Mouse (Mus musculus) liver, embryonic 13.5 days (tissue): ENCODE results near the gene Havcr1. TPM values are rescaled to one million over a fixed set of nuclear protein-coding genes. Genes with fewer than 3 reads are reported as not detected.

Source experiments
- polyA plus RNA-seq: library from polyadenylated mRNA; unstranded; fragments of >200 nt; fragmentation: Nextera tagmentation; extraction: Ambion mirVana; gene quantifications from 2 replicates; pipeline ENCODE4 v1.2.1, GENCODE M21; 2015

Havcr1 gene
- polyA plus RNA-seq, 1 experiment from 2014 or later = not detected

Other genes starting within 250 kb of the Havcr1 start
- not detected in 2 replicates for gene Gm12169, start 210.9 kb upstream of the Havcr1 start, polyA plus RNA-seq
- gene BC053393, start 163.5 kb upstream of the Havcr1 start, polyA plus RNA-seq = not detected in 2 replicates
- gene Dppa1, start 105.8 kb upstream of the Havcr1 start, polyA plus RNA-seq = not detected in 2 replicates
- gene Timd2, start 28.0 kb upstream of the Havcr1 start, polyA plus RNA-seq = 19.6 and 21.3 TPM in 2 replicates
- 5.4 and 6.2 TPM in 2 replicates for gene Timd4, start 75.7 kb downstream of the Havcr1 start, polyA plus RNA-seq